ENCODE assay signal across 7 mouse cellular contexts in the genomic region with DNA sequence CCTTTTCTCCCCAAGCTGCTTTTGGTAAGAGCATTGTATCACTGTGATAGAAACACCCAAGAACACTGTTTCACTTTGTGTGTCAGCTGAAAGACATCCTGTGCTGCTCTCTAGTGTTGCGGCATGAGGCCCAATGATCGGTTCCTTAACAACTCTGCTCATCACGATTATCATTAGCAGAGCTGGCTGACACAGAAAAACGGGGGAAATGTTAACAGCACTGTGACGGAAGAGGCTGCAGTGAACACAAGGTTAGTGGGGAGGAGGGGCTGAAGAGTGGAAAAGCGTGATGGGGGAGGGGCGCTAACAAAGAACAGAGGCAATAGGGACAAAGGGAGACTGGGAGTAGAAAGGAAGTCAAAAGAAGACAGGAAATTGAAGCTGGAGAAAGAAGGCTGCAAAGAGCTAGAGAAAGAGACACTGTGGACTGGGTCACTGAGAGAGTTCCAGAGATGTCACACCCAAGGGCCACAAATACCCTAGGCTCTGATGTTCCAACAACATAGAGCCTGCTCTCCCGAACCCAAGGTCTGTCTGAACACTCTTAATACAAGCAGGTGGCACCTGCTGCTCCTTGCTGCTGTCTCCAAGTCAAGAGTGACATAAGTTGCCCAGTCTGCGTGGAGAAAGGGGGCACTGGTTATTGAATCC. TPM values are rescaled to one million over a fixed set of nuclear protein-coding genes. Genes with fewer than 3 reads are reported as not detected.
A peak's percentile ranks its signal among the peaks of the same experiment; 100 is the strongest.
DNase-seq lines count a peak whose midpoint lies in the region; ATAC-seq and TF ChIP-seq lines count a peak whose summit lies in the region.

No protein-coding gene starts in this region.

- H3K27me3 ChIP-seq in forebrain, embryonic 16.5 days (replicated peaks; ENCODE audit: control insufficient read depth, insufficient read depth, low read length) = no peaks in the 10 kb centered on the region
- no peaks in the 10 kb centered on the region for H3K27me3 ChIP-seq in liver, embryonic 14.5 days (ENCODE audit: control insufficient read depth, insufficient read depth, low read length)

- no peak overlapping the region for H3K4me3 ChIP-seq in forebrain, embryonic 16.5 days (replicated peaks; ENCODE audit: low read length)
- H3K4me3 ChIP-seq in liver, embryonic 14.5 days (ENCODE audit: insufficient read depth in 1 of 2, low read depth in 2 of 2, low read length in 2 of 2) = 0 out of 4 replicates have a peak overlapping the region, but pooled peaks of 1 of the 2 experiments have one; percentile 17

- TF ChIP-seq EP300 in liver, embryonic 14.5 days (IDR thresholded peaks at IDR 0.05; ENCODE audit: low read depth) = no peak

- no peaks in the 10 kb centered on the region for H3K36me3 ChIP-seq in forebrain, embryonic 16.5 days (ENCODE audit: control insufficient read depth, insufficient read depth)
- no peaks in the 10 kb centered on the region for H3K36me3 ChIP-seq in liver, embryonic 14.5 days (replicated peaks; ENCODE audit: control insufficient read depth, insufficient read depth, low read depth)

- peak; percentile 79 for ATAC-seq in forebrain, embryonic 16.5 days
- ATAC-seq in liver, embryonic 14.5 days (ENCODE audit: insufficient read depth) = no peak
- no peak for ATAC-seq in megakaryocyte-erythroid progenitor cell, adult 5-6 weeks (replicated peaks; ENCODE audit: low FRiP score, low TSS enrichment, poor library complexity, severe bottlenecking)

- H3K27ac ChIP-seq in forebrain, embryonic 16.5 days (ENCODE audit: low read length) = no peak overlapping the region
- no peak overlapping the region for H3K27ac ChIP-seq in liver, embryonic 14.5 days

- H3K9ac ChIP-seq in forebrain, embryonic 16.5 days (replicated peaks; ENCODE audit: low read depth, low read length) = no peak overlapping the region
- no peak overlapping the region for H3K9ac ChIP-seq in liver, embryonic 14.5 days (replicated peaks)

- H3K4me1 ChIP-seq in forebrain, embryonic 16.5 days (replicated peaks; ENCODE audit: control insufficient read depth, insufficient read depth, low read length) = peaks cover 16% of the 10 kb centered on the region
- H3K4me1 ChIP-seq in liver, embryonic 14.5 days (replicated peaks; ENCODE audit: control insufficient read depth in 2 of 2, insufficient read depth in 2 of 2, low read length in 1 of 2) = peaks cover 0 to 10% of the 10 kb centered on the region in 2 experiments; a peak in 2 of 4 replicates

- peak; percentile 75 for DNase-seq in CD4-positive helper T cell, adult 2 months (ENCODE audit: low read depth, low spot score)
- DNase-seq in CD4-positive, CD25-positive, alpha-beta regulatory T cell, adult 2 months (ENCODE audit: low read depth, low spot score) = peak; percentile 75
- no peak for DNase-seq in liver, embryonic 14.5 days (ENCODE audit: low read depth in 3 of 3, low spot score in 3 of 3)
- DNase-seq in thymus, postnatal 4 days = peak; percentile 19
- DNase-seq in layer of hippocampus, adult 11-12 months (ENCODE audit: low spot score) = no peak

- 31% methylated on average over 9 of the region's 9 CpGs for WGBS in forebrain, embryonic 16.5 days
- 17% methylated on average over 9 of the region's 9 CpGs for WGBS in liver, embryonic 14.5 days (ENCODE audit: insufficient replicate concordance)

- TF ChIP-seq CTCF in liver, embryonic 14.5 days (IDR thresholded peaks at IDR 0.05; ENCODE audit: low read depth) = no peak

- peak overlapping the region; percentile 17; the same call in 1 of the 2 replicates for H3K4me2 ChIP-seq in forebrain, embryonic 16.5 days (ENCODE audit: low read length)
- peak overlapping the region; percentile 31; the same call in 1 of the 2 replicates for H3K4me2 ChIP-seq in liver, embryonic 14.5 days (ENCODE audit: low read depth)

- H3K9me3 ChIP-seq in forebrain, embryonic 16.5 days (ENCODE audit: control insufficient read depth, low read length) = no peaks in the 10 kb centered on the region
- H3K9me3 ChIP-seq in liver, embryonic 14.5 days (ENCODE audit: control insufficient read depth, low read length) = no peaks in the 10 kb centered on the region

RNA-seq across cellular contexts. Expression of a gene that starts 58.0 kb away (rescaled TPM):
- polyA plus RNA-seq in forebrain, embryonic 16.5 days (2015; fragmentation: Nextera tagmentation; extraction: Ambion mirVana) = 3.3 and 3.8 TPM in 2 replicates
- polyA plus RNA-seq in liver, embryonic 14.5 days (2012; rRNA removed) = 2.1 and 2.6 TPM in 2 replicates
- polyA plus RNA-seq in liver, embryonic 14.5 days (2014; fragmentation: Nextera tagmentation; extraction: Ambion mirVana) = 2.4 and 3.3 TPM in 2 replicates
- 2.7 and 6.5 TPM in 2 replicates for total RNA-seq in megakaryocyte-erythroid progenitor cell, adult 5-6 weeks (2014; fragmentation: Nextera tagmentation)
- total RNA-seq in megakaryocyte-erythroid progenitor cell, adult 5-6 weeks (2017) = 0.91 and 1.1 TPM in 2 replicates

Comparison
In these comparisons a context has a peak if more than half of its experiments do, and no peak if none do; other contexts are left out.
1. DNase-seq: peak in CD4-positive helper T cell, adult 2 months (single experiment), CD4-positive, CD25-positive, alpha-beta regulatory T cell, adult 2 months (single experiment) and thymus, postnatal 4 days (single experiment); none in liver, embryonic 14.5 days (0 of 3) and layer of hippocampus, adult 11-12 months (single experiment).